Mouse (Mus musculus): Measurements from ENCODE around the gene Gm39653. TPM values are rescaled to one million over a fixed set of nuclear protein-coding genes. Genes with fewer than 3 reads are reported as not detected.

Gene Gm39653
- not detected in 2 replicates for polyA plus RNA-seq (2014; fragmentation: Nextera tagmentation; extraction: Ambion mirVana)

- Histone ChIP-seq H3K36me3 (ENCODE audit: control insufficient read depth, insufficient read depth, low read length) (no peaks in the 10 kb centered on the region), H3K27me3 (replicated peaks; ENCODE audit: control insufficient read depth, insufficient read depth, low read length) (no peaks in the 10 kb centered on the region), H3K4me3 (ENCODE audit: low read depth, low read length) (no peak within 1 kb of the TSS), H3K9ac (ENCODE audit: low read length) (no peak within 1 kb of the TSS), H3K4me1 (ENCODE audit: control insufficient read depth, insufficient read depth, low read length) (no peaks in the 10 kb centered on the region), H3K27ac (ENCODE audit: low read depth, low read length) (no peak within 1 kb of the TSS), H3K4me2 (ENCODE audit: low read length) (no peak within 1 kb of the TSS), H3K9me3 (replicated peaks; ENCODE audit: control insufficient read depth, low read length) (no peaks in the 10 kb centered on the region)
- DNase-seq (ENCODE audit: low spot score) (no peak), ATAC-seq (no peak)
- WGBS, result 94% methylated on average over 3 of the region's 3 CpGs
These were observed at the start of gene Gm39653 for GRCm38 (mm10) chr1:63615668-63616067. Gm39653 (plus strand) TSS chr1:63615968.

GRCm38 (mm10) chr1:63566501-63566900, 49.3 kb upstream of the Gm39653 start:
- H3K9ac ChIP-seq (ENCODE audit: low read length), result no peak overlapping the region
- ATAC-seq (no peak), DNase-seq (ENCODE audit: low spot score) (peak; percentile 31)
- H3K4me2 ChIP-seq (ENCODE audit: low read length), result no peak overlapping the region
- no peak overlapping the region for H3K27ac ChIP-seq (ENCODE audit: low read depth, low read length)
- WGBS, result 9% methylated on average over 7 of the region's 7 CpGs
- no peaks in the 10 kb centered on the region for H3K36me3 ChIP-seq (ENCODE audit: control insufficient read depth, insufficient read depth, low read length)
- H3K27me3 ChIP-seq (replicated peaks; ENCODE audit: control insufficient read depth, insufficient read depth, low read length), result no peaks in the 10 kb centered on the region
- no peaks in the 10 kb centered on the region for H3K4me1 ChIP-seq (ENCODE audit: control insufficient read depth, insufficient read depth, low read length)
- H3K4me3 ChIP-seq (ENCODE audit: low read depth, low read length), result no peak overlapping the region
- no peaks in the 10 kb centered on the region for H3K9me3 ChIP-seq (replicated peaks; ENCODE audit: control insufficient read depth, low read length)

GRCm38 (mm10) chr1:63567031-63567430, 48.7 kb upstream of the Gm39653 start:
- DNase-seq (ENCODE audit: low spot score), result no peak
- Histone ChIP-seq H3K27me3 (replicated peaks; ENCODE audit: control insufficient read depth, insufficient read depth, low read length) (no peaks in the 10 kb centered on the region), H3K27ac (ENCODE audit: low read depth, low read length) (no peak overlapping the region), H3K36me3 (ENCODE audit: control insufficient read depth, insufficient read depth, low read length) (no peaks in the 10 kb centered on the region), H3K4me1 (ENCODE audit: control insufficient read depth, insufficient read depth, low read length) (no peaks in the 10 kb centered on the region), H3K4me2 (ENCODE audit: low read length) (no peak overlapping the region), H3K9me3 (replicated peaks; ENCODE audit: control insufficient read depth, low read length) (no peaks in the 10 kb centered on the region), H3K9ac (ENCODE audit: low read length) (no peak overlapping the region), H3K4me3 (ENCODE audit: low read depth, low read length) (no peak overlapping the region)
- 64% methylated on average over 4 of the region's 4 CpGs for WGBS
- no peak for ATAC-seq

GRCm38 (mm10) chr1:63572229-63572628, 43.5 kb upstream of the Gm39653 start:
- no peaks in the 10 kb centered on the region for H3K36me3 ChIP-seq (ENCODE audit: control insufficient read depth, insufficient read depth, low read length)
- no peak overlapping the region for H3K4me2 ChIP-seq (ENCODE audit: low read length)
- ATAC-seq (peak; percentile 72), DNase-seq (ENCODE audit: low spot score) (peak; percentile 74)
- H3K9me3 ChIP-seq (replicated peaks; ENCODE audit: control insufficient read depth, low read length), result no peaks in the 10 kb centered on the region
- 26% methylated on average over 7 of the region's 7 CpGs for WGBS
- peaks cover 21% of the 10 kb centered on the region for H3K4me1 ChIP-seq (ENCODE audit: control insufficient read depth, insufficient read depth, low read length)
- H3K4me3 ChIP-seq (ENCODE audit: low read depth, low read length), result no peak overlapping the region
- no peak overlapping the region for H3K9ac ChIP-seq (ENCODE audit: low read length)
- H3K27ac ChIP-seq (ENCODE audit: low read depth, low read length), result no peak overlapping the region
- H3K27me3 ChIP-seq (replicated peaks; ENCODE audit: control insufficient read depth, insufficient read depth, low read length), result no peaks in the 10 kb centered on the region

- Histone ChIP-seq H3K4me3 (ENCODE audit: low read depth, low read length) (no peak overlapping the region), H3K4me1 (ENCODE audit: control insufficient read depth, insufficient read depth, low read length) (peaks cover 21% of the 10 kb centered on the region), H3K9ac (ENCODE audit: low read length) (no peak overlapping the region), H3K36me3 (ENCODE audit: control insufficient read depth, insufficient read depth, low read length) (no peaks in the 10 kb centered on the region), H3K9me3 (replicated peaks; ENCODE audit: control insufficient read depth, low read length) (no peaks in the 10 kb centered on the region), H3K27me3 (replicated peaks; ENCODE audit: control insufficient read depth, insufficient read depth, low read length) (no peaks in the 10 kb centered on the region), H3K4me2 (ENCODE audit: low read length) (peak overlapping the region; percentile 20; the same call in 1 of the 2 replicates), H3K27ac (ENCODE audit: low read depth, low read length) (peak overlapping the region; percentile 44; the same call in 1 of the 2 replicates)
- WGBS, result 9% methylated on average over 6 of the region's 6 CpGs
- ATAC-seq (peak; percentile 73), DNase-seq (ENCODE audit: low spot score) (peak; percentile 83)
These were observed 42.3 kb upstream of the Gm39653 start for GRCm38 (mm10) chr1:63573432-63573831.

GRCm38 (mm10) chr1:63573864-63574611, 41.7 kb upstream of the Gm39653 start:
- DNase-seq (ENCODE audit: low spot score), result peak; percentile 25
- no peak overlapping the region for H3K4me2 ChIP-seq (ENCODE audit: low read length)
- H3K9me3 ChIP-seq (replicated peaks; ENCODE audit: control insufficient read depth, low read length), result no peaks in the 10 kb centered on the region
- H3K27ac ChIP-seq (ENCODE audit: low read depth, low read length), result peak overlapping the region; percentile 28; the same call in 1 of the 2 replicates
- H3K4me3 ChIP-seq (ENCODE audit: low read depth, low read length), result no peak overlapping the region
- H3K36me3 ChIP-seq (ENCODE audit: control insufficient read depth, insufficient read depth, low read length), result no peaks in the 10 kb centered on the region
- ATAC-seq, result peak; percentile 24; the same call in 1 of the 2 replicates
- no peaks in the 10 kb centered on the region for H3K27me3 ChIP-seq (replicated peaks; ENCODE audit: control insufficient read depth, insufficient read depth, low read length)
- no peak overlapping the region for H3K9ac ChIP-seq (ENCODE audit: low read length)
- peaks cover 21% of the 10 kb centered on the region for H3K4me1 ChIP-seq (ENCODE audit: control insufficient read depth, insufficient read depth, low read length)
- WGBS, result 48% methylated on average over 12 of the region's 12 CpGs

GRCm38 (mm10) chr1:63576803-63577202, 39.0 kb upstream of the Gm39653 start:
- 0 out of 2 replicates have a peak, but pooled peaks have one; percentile 27 for ATAC-seq

GRCm38 (mm10) chr1:63579153-63579552, 36.6 kb upstream of the Gm39653 start:
- Histone ChIP-seq H3K4me3 (ENCODE audit: low read depth, low read length) (no peak overlapping the region), H3K4me2 (ENCODE audit: low read length) (no peak overlapping the region), H3K27me3 (replicated peaks; ENCODE audit: control insufficient read depth, insufficient read depth, low read length) (no peaks in the 10 kb centered on the region), H3K4me1 (ENCODE audit: control insufficient read depth, insufficient read depth, low read length) (peaks cover 2% of the 10 kb centered on the region; the same call in 1 of the 2 replicates), H3K9me3 (replicated peaks; ENCODE audit: control insufficient read depth, low read length) (no peaks in the 10 kb centered on the region), H3K36me3 (ENCODE audit: control insufficient read depth, insufficient read depth, low read length) (no peaks in the 10 kb centered on the region), H3K9ac (ENCODE audit: low read length) (no peak overlapping the region), H3K27ac (ENCODE audit: low read depth, low read length) (no peak overlapping the region)
- no peak for ATAC-seq
- 73% methylated on average over 8 of the region's 8 CpGs for WGBS
- peak; percentile 55 for DNase-seq (ENCODE audit: low spot score)

More at GRCm38 (mm10) chr1:63576803-63577202, 39.0 kb upstream of the Gm39653 start:
- H3K36me3 ChIP-seq (ENCODE audit: control insufficient read depth, insufficient read depth, low read length), result no peaks in the 10 kb centered on the region
- DNase-seq (ENCODE audit: low spot score), result peak; percentile 56
- H3K4me1 ChIP-seq (ENCODE audit: control insufficient read depth, insufficient read depth, low read length), result peaks cover 21% of the 10 kb centered on the region
- no peak overlapping the region for H3K4me2 ChIP-seq (ENCODE audit: low read length)
- no peaks in the 10 kb centered on the region for H3K27me3 ChIP-seq (replicated peaks; ENCODE audit: control insufficient read depth, insufficient read depth, low read length)
- 6% methylated on average over 5 of the region's 5 CpGs for WGBS
- no peak overlapping the region for H3K9ac ChIP-seq (ENCODE audit: low read length)
- H3K27ac ChIP-seq (ENCODE audit: low read depth, low read length), result no peak overlapping the region
- no peak overlapping the region for H3K4me3 ChIP-seq (ENCODE audit: low read depth, low read length)
- H3K9me3 ChIP-seq (replicated peaks; ENCODE audit: control insufficient read depth, low read length), result no peaks in the 10 kb centered on the region

GRCm38 (mm10) chr1:63586869-63587268, 28.9 kb upstream of the Gm39653 start:
- H3K4me1 ChIP-seq (ENCODE audit: control insufficient read depth, insufficient read depth, low read length), result no peaks in the 10 kb centered on the region
- no peaks in the 10 kb centered on the region for H3K36me3 ChIP-seq (ENCODE audit: control insufficient read depth, insufficient read depth, low read length)
- no peak overlapping the region; the same call in 1 of the 2 replicates for H3K27ac ChIP-seq (ENCODE audit: low read depth, low read length)
- H3K9me3 ChIP-seq (replicated peaks; ENCODE audit: control insufficient read depth, low read length), result no peaks in the 10 kb centered on the region
- no peaks in the 10 kb centered on the region for H3K27me3 ChIP-seq (replicated peaks; ENCODE audit: control insufficient read depth, insufficient read depth, low read length)
- no peak overlapping the region for H3K9ac ChIP-seq (ENCODE audit: low read length)
- WGBS, result 73% methylated on average over 7 of the region's 7 CpGs
- no peak for ATAC-seq
- DNase-seq (ENCODE audit: low spot score), result no peak
- H3K4me3 ChIP-seq (ENCODE audit: low read depth, low read length), result no peak overlapping the region
- H3K4me2 ChIP-seq (ENCODE audit: low read length), result no peak overlapping the region
